ENCODE assay signal across 24 mouse cellular contexts in genomic region chr4:87715212-87715933, GRCm38 (mm10).
DNase-seq lines count a peak whose midpoint lies in the region; ATAC-seq lines count a peak whose summit lies in the region.
"Had no signal": no experiment of that assay in that cellular context is flagged by ENCODE, and none has a peak within 500 bp of the region (broad histone marks: within the 10 kb centered on the region; RNA-seq: fewer than 3 reads in every experiment).

No protein-coding gene starts in this region.

- H3K36me3 ChIP-seq in hindbrain, embryonic 11.5 days (ENCODE audit: control insufficient read depth, insufficient read depth, low read length) = no peaks in the 10 kb centered on the region
- H3K36me3 ChIP-seq in hindbrain, embryonic 10.5 days = no peaks in the 10 kb centered on the region
- no peaks in the 10 kb centered on the region for H3K36me3 ChIP-seq in midbrain, embryonic 12.5 days
- H3K36me3 ChIP-seq in midbrain, embryonic 14.5 days (ENCODE audit: control insufficient read depth, insufficient read depth, low read length) = no peaks in the 10 kb centered on the region
- H3K36me3 ChIP-seq: embryonic facial prominence, embryonic 13.5 days; embryonic facial prominence, embryonic 15.5 days; forebrain, embryonic 10.5 days; forebrain, embryonic 12.5 days; G1E had no signal

- H3K27ac ChIP-seq in hindbrain, embryonic 11.5 days (ENCODE audit: low read depth, low read length) = no peak overlapping the region
- no peak overlapping the region for H3K27ac ChIP-seq in hindbrain, embryonic 10.5 days
- no peak overlapping the region for H3K27ac ChIP-seq in midbrain, embryonic 12.5 days (replicated peaks)
- no peak overlapping the region for H3K27ac ChIP-seq in midbrain, embryonic 14.5 days (replicated peaks; ENCODE audit: low read depth, low read length)
- H3K27ac ChIP-seq: embryonic facial prominence, embryonic 13.5 days; embryonic facial prominence, embryonic 15.5 days; forebrain, embryonic 10.5 days; forebrain, embryonic 12.5 days had no signal

- H3K9me3 ChIP-seq in hindbrain, embryonic 11.5 days (ENCODE audit: control insufficient read depth, low read length) = no peaks in the 10 kb centered on the region
- H3K9me3 ChIP-seq in hindbrain, embryonic 10.5 days = 0 out of 2 replicates have a peak, but pooled peaks cover 2% of the 10 kb centered on the region
- H3K9me3 ChIP-seq in midbrain, embryonic 12.5 days = no peaks in the 10 kb centered on the region
- no peaks in the 10 kb centered on the region for H3K9me3 ChIP-seq in midbrain, embryonic 14.5 days (ENCODE audit: control insufficient read depth, low read length)
- H3K9me3 ChIP-seq: embryonic facial prominence, embryonic 13.5 days; embryonic facial prominence, embryonic 15.5 days; forebrain, embryonic 10.5 days; forebrain, embryonic 12.5 days; G1E had no signal

- H3K27me3 ChIP-seq in hindbrain, embryonic 11.5 days (ENCODE audit: control insufficient read depth, insufficient read depth, low read length) = no peaks in the 10 kb centered on the region
- H3K27me3 ChIP-seq in hindbrain, embryonic 10.5 days (ENCODE audit: insufficient read depth, poor library complexity, severe bottlenecking) = peaks cover 4% of the 10 kb centered on the region; the same call in 1 of the 2 replicates
- no peaks in the 10 kb centered on the region for H3K27me3 ChIP-seq in midbrain, embryonic 12.5 days
- H3K27me3 ChIP-seq in midbrain, embryonic 14.5 days (ENCODE audit: control insufficient read depth, insufficient read depth, low read length) = no peaks in the 10 kb centered on the region
- H3K27me3 ChIP-seq: embryonic facial prominence, embryonic 13.5 days; forebrain, embryonic 12.5 days; Patski had no signal

- peak; percentile 53; the same call in 1 of the 2 replicates for ATAC-seq in hindbrain, embryonic 11.5 days (ENCODE audit: low FRiP score)
- peak; percentile 62; the same call in 1 of the 2 replicates for ATAC-seq in midbrain, embryonic 12.5 days (ENCODE audit: low FRiP score, low read depth)
- ATAC-seq in midbrain, embryonic 14.5 days (ENCODE audit: low FRiP score, low TSS enrichment) = no peak
- ATAC-seq: activated CD4-positive, CD25-positive, alpha-beta regulatory T cell, adult 4 months; forebrain, embryonic 14.5 days; forebrain, embryonic 16.5 days; Patski had no signal

- no peak overlapping the region for H3K9ac ChIP-seq in hindbrain, embryonic 11.5 days (ENCODE audit: low read depth, low read length)
- H3K9ac ChIP-seq in midbrain, embryonic 12.5 days (replicated peaks) = no peak overlapping the region
- no peak overlapping the region for H3K9ac ChIP-seq in midbrain, embryonic 14.5 days (replicated peaks; ENCODE audit: low read length)
- H3K9ac ChIP-seq: embryonic facial prominence, embryonic 13.5 days; embryonic facial prominence, embryonic 15.5 days; forebrain, embryonic 12.5 days had no signal

- no peak for DNase-seq in hindbrain, embryonic 11.5 days (ENCODE audit: low spot score)
- DNase-seq in hindbrain, embryonic 10.5 days (ENCODE audit: low spot score) = no peak
- DNase-seq in midbrain, embryonic 14.5 days = no peak
- no peak for DNase-seq in cerebellum, adult 11 months
- DNase-seq: adrenal gland, adult 8-10 months; adrenal gland, postnatal 14 days; adrenal gland, postnatal 36 days; cerebellum, adult 18-20 months; cerebellum, adult 8-10 months; cerebellum, adult 9-11 months; cerebellum, postnatal 14 days; cerebellum, postnatal 36 days; embryo, embryonic 11 days had no signal

- WGBS in hindbrain, embryonic 11.5 days = 63% methylated on average over 11 of the region's 11 CpGs
- WGBS in hindbrain, embryonic 10.5 days = 65% methylated on average over 11 of the region's 11 CpGs
- WGBS in midbrain, embryonic 12.5 days = 71% methylated on average over 11 of the region's 11 CpGs
- WGBS in midbrain, embryonic 14.5 days = 51% methylated on average over 11 of the region's 11 CpGs

- H3K4me2 ChIP-seq in hindbrain, embryonic 11.5 days (replicated peaks; ENCODE audit: low read depth, low read length) = no peak overlapping the region
- no peak overlapping the region for H3K4me2 ChIP-seq in midbrain, embryonic 12.5 days (replicated peaks)
- H3K4me2 ChIP-seq in midbrain, embryonic 14.5 days (ENCODE audit: low read length) = no peak overlapping the region
- H3K4me2 ChIP-seq: embryonic facial prominence, embryonic 13.5 days; embryonic facial prominence, embryonic 15.5 days; forebrain, embryonic 12.5 days had no signal

- H3K4me3 ChIP-seq in hindbrain, embryonic 11.5 days (ENCODE audit: low read depth, low read length) = no peak overlapping the region
- H3K4me3 ChIP-seq in hindbrain, embryonic 10.5 days = no peak overlapping the region
- no peak overlapping the region for H3K4me3 ChIP-seq in midbrain, embryonic 12.5 days
- no peak overlapping the region for H3K4me3 ChIP-seq in midbrain, embryonic 14.5 days (replicated peaks; ENCODE audit: low read depth, low read length)
- H3K4me3 ChIP-seq: embryonic facial prominence, embryonic 13.5 days; embryonic facial prominence, embryonic 15.5 days; erythroblast, embryonic 14.5 days; forebrain, embryonic 10.5 days; forebrain, embryonic 12.5 days had no signal

- H3K4me1 ChIP-seq in hindbrain, embryonic 11.5 days (replicated peaks; ENCODE audit: control insufficient read depth, insufficient read depth, low read length) = no peaks in the 10 kb centered on the region
- peaks cover 19% of the 10 kb centered on the region; the same call in 1 of the 2 replicates for H3K4me1 ChIP-seq in hindbrain, embryonic 10.5 days (replicated peaks)
- peaks cover 8% of the 10 kb centered on the region; the same call in 1 of the 2 replicates for H3K4me1 ChIP-seq in midbrain, embryonic 12.5 days
- no peaks in the 10 kb centered on the region for H3K4me1 ChIP-seq in midbrain, embryonic 14.5 days (ENCODE audit: control insufficient read depth, insufficient read depth, low read length)
